Mouse (Mus musculus): ENCODE results near the gene Spink8.

GRCm38 (mm10) chr9:109795221-109795620, 16.9 kb upstream of the Spink8 start:
- TF ChIP-seq CTCF (IDR thresholded peaks at IDR 0.05; ENCODE audit: low read depth, low read length) (no peak), POLR2A (IDR thresholded peaks at IDR 0.05; ENCODE audit: extremely low read depth, insufficient read depth, low read length) (no peak)

Measured in liver, adult 2 months (tissue).